Mouse (Mus musculus) cerebellum, adult 2 months (tissue): ENCODE data around the gene Bcl2l14. TPM values are rescaled to one million over a fixed set of nuclear protein-coding genes. Genes with fewer than 3 reads are reported as not detected.

Source experiments
- DNase-seq, 2 experiments: peaks; one replicate each; pipeline ENCODE4 v3.0.0; 2021
- H3K27ac ChIP-seq: fragments of 200-500 bp; 2 replicates; pipeline ENCODE4 v1.5.1; 2012; ENCODE audit warnings: low read length, control low read depth, inconsistent platforms; ENCODE audit not compliant: insufficient read depth
- H3K27me3 ChIP-seq: fragments of 200-500 bp; 2 replicates; pipeline ENCODE4 v1.6.1; 2012; ENCODE audit warnings: inconsistent platforms, mild to moderate bottlenecking, low read length, moderate library complexity; ENCODE audit not compliant: control insufficient read depth, insufficient read depth
- H3K4me1 ChIP-seq: fragments of 200-500 bp; 2 replicates; pipeline ENCODE4 v1.6.1; 2011; ENCODE audit warnings: low read length; ENCODE audit not compliant: control insufficient read depth, insufficient read depth
- H3K4me3 ChIP-seq: fragments of 200-500 bp; replicated peaks from 2 replicates; pipeline ENCODE3; 2011; ENCODE audit warnings: mild to moderate bottlenecking, low read depth, low read length, control low read depth; ENCODE audit not compliant: insufficient read depth
- CTCF ChIP-seq: fragments of 200-500 bp; IDR thresholded peaks from 2 replicates; pipeline ENCODE4 v1.5.1; 2011; ENCODE audit warnings: low read depth, mild to moderate bottlenecking, control low read depth, low read length, moderate library complexity, borderline replicate concordance; ENCODE audit not compliant: insufficient read depth
- POLR2A ChIP-seq: fragments of 200-500 bp; IDR thresholded peaks from 2 replicates; pipeline ENCODE4 v1.6.1; 2011; ENCODE audit warnings: low read length, control low read depth, borderline replicate concordance; ENCODE audit not compliant: insufficient read depth
- WGBS: fragments of 180-500 bp; shearing (Covaris S2); methylation state at CpG from one replicate; pipeline ENCODE4 v1.1.7; 2018; 5-methylcytosine and 5-hydroxymethylcytosine counted together
- polyA plus RNA-seq: library from polyadenylated mRNA; depleted of rRNA; stranded (reverse); fragments of >200 nt; gene quantifications from 2 replicates; pipeline ENCODE4 v1.2.3, GENCODE M21; 2012

Bcl2l14 gene
- polyA plus RNA-seq, 1 experiment: not detected

- TF ChIP-seq CTCF: no peak
- no peak for TF ChIP-seq POLR2A
- DNase-seq: no peak
- no peak overlapping the region for H3K4me3 ChIP-seq
- H3K27me3 ChIP-seq: no peaks in the 10 kb centered on the region
- WGBS: 40% methylated on average over 10 of the region's 10 CpGs
- no peak overlapping the region for H3K27ac ChIP-seq
- no peaks in the 10 kb centered on the region for H3K4me1 ChIP-seq
These were observed 29.5 kb upstream of the Bcl2l14 start for GRCm38 (mm10) chr6:134366366-134367351.

- H3K27me3 ChIP-seq: no peaks in the 10 kb centered on the region
- no peaks in the 10 kb centered on the region for H3K4me1 ChIP-seq
- H3K4me3 ChIP-seq: no peak overlapping the region
- TF ChIP-seq CTCF (no peak), POLR2A (no peak)
- 45% methylated on average over 12 of the region's 12 CpGs for WGBS
- no peak for DNase-seq
- no peak overlapping the region for H3K27ac ChIP-seq
These were observed 28.5 kb upstream of the Bcl2l14 start for GRCm38 (mm10) chr6:134367366-134368281.

- TF ChIP-seq CTCF (no peak), POLR2A (no peak)
- H3K4me3 ChIP-seq: no peak overlapping the region
- WGBS: 8% methylated on average over 2 of the region's 2 CpGs
- H3K4me1 ChIP-seq: no peaks in the 10 kb centered on the region
- no peak for DNase-seq
- no peaks in the 10 kb centered on the region for H3K27me3 ChIP-seq
- no peak overlapping the region for H3K27ac ChIP-seq
These were observed 23.2 kb upstream of the Bcl2l14 start for GRCm38 (mm10) chr6:134372946-134373345.

GRCm38 (mm10) chr6:134377201-134377600 lies 18.9 kb upstream of the Bcl2l14 start:
- Histone ChIP-seq H3K27me3 (no peaks in the 10 kb centered on the region), H3K4me3 (no peak overlapping the region), H3K4me1 (no peaks in the 10 kb centered on the region), H3K27ac (no peak overlapping the region)
- 54% methylated on average over 5 of the region's 5 CpGs for WGBS
- TF ChIP-seq POLR2A: no peak
- no peak for TF ChIP-seq CTCF
- DNase-seq: no peak

GRCm38 (mm10) chr6:134377856-134378255 lies 18.3 kb upstream of the Bcl2l14 start:
- 83% methylated on average over 3 of the region's 3 CpGs for WGBS
- Histone ChIP-seq H3K27ac (no peak overlapping the region), H3K4me1 (no peaks in the 10 kb centered on the region), H3K4me3 (no peak overlapping the region), H3K27me3 (no peaks in the 10 kb centered on the region)
- no peak for DNase-seq
- no peak for TF ChIP-seq POLR2A
- no peak for TF ChIP-seq CTCF

GRCm38 (mm10) chr6:134381462-134381861 lies 14.7 kb upstream of the Bcl2l14 start:
- Histone ChIP-seq H3K27ac (no peak overlapping the region), H3K4me1 (no peaks in the 10 kb centered on the region), H3K27me3 (no peaks in the 10 kb centered on the region), H3K4me3 (no peak overlapping the region)
- TF ChIP-seq CTCF: no peak
- no peak for TF ChIP-seq POLR2A
- 46% methylated on average over 6 of the region's 6 CpGs for WGBS
- no peak for DNase-seq

- no peak for TF ChIP-seq POLR2A
- TF ChIP-seq CTCF: no peak
- Histone ChIP-seq H3K27me3 (no peaks in the 10 kb centered on the region), H3K4me1 (no peaks in the 10 kb centered on the region), H3K4me3 (no peak overlapping the region), H3K27ac (no peak overlapping the region)
- DNase-seq: no peak
- WGBS: 92% methylated on average over 6 of the region's 6 CpGs
These were observed 10.2 kb upstream of the Bcl2l14 start for GRCm38 (mm10) chr6:134385931-134386330.

- TF ChIP-seq POLR2A (no peak), CTCF (no peak)
- DNase-seq: no peak
- H3K4me3 ChIP-seq: no peak overlapping the region
- 74% methylated on average over 10 of the region's 10 CpGs for WGBS
- H3K4me1 ChIP-seq: no peaks in the 10 kb centered on the region
- H3K27me3 ChIP-seq: no peaks in the 10 kb centered on the region
- H3K27ac ChIP-seq: no peak overlapping the region
These were observed 8.7 kb upstream of the Bcl2l14 start for GRCm38 (mm10) chr6:134387396-134387795.
